Mouse (Mus musculus) E14TG2a.4 (cell line): ENCODE measurements around the gene Tnfrsf18.

ENCODE experiments used
- CTCF ChIP-seq: conservative IDR thresholded peaks from 2 replicates; pipeline ENCODE4 v1.5.1; 2014; ENCODE audit warnings: low read length
- NANOG ChIP-seq: IDR thresholded peaks from 2 replicates; pipeline ENCODE4 v1.6.1; 2014; ENCODE audit warnings: borderline replicate concordance, low read length, mixed read lengths
- POU5F1 ChIP-seq: IDR thresholded peaks from 2 replicates; pipeline ENCODE4 v1.6.1; 2014; ENCODE audit warnings: low read length, borderline replicate concordance

DNA sequence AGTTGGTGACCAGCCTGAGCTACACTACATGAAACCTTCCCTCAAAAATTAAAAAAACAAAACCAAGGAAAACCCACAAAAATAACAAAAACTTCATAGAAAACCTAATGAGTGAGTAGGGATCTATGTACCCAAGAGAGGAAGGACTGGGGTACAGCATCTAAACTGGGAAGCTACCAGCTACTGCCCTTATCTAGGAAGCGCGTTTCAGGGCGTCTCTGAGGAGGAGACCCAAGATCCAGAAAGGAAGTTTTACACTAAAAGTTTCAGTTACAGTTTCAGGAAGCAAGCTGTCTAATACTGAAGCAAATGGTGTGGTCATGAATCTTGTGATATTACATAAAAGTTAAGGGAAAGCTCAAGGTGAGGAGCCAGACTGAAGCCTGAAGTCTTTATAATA is 23.8 kb downstream of the Tnfrsf18 start:
- no peak for TF ChIP-seq CTCF
- TF ChIP-seq POU5F1 = no peak
- no peak for TF ChIP-seq NANOG
